Mouse (Mus musculus) midbrain, embryonic 14.5 days (tissue): ENCODE data around the gene Capn5. TPM values are rescaled to one million over a fixed set of nuclear protein-coding genes. Genes with fewer than 3 reads are reported as not detected.

ENCODE experiments used
- ATAC-seq: fragments of 200-750 bp; cut with Nextera tagmentation; 2 replicates; pipeline ENCODE4 v1.8.0; 2017; ENCODE audit warnings: moderate number of reproducible peaks, moderate library complexity; ENCODE audit not compliant: low FRiP score, low TSS enrichment
- DNase-seq: peaks from one replicate; pipeline ENCODE4 v3.0.0-alpha.2; 2015
- H3K27ac ChIP-seq: fragments of 300-500 bp; sonication (generic); replicated peaks from 2 replicates; pipeline ENCODE4 v1.5.1; 2014; ENCODE audit warnings: mild to moderate bottlenecking, low read depth, low read length, moderate library complexity
- H3K27me3 ChIP-seq: fragments of 300-500 bp; sonication (generic); 2 replicates; pipeline ENCODE4 v1.6.1; 2014; ENCODE audit warnings: low read length, control low read depth, mixed read lengths; ENCODE audit not compliant: control insufficient read depth, insufficient read depth
- H3K36me3 ChIP-seq: fragments of 300-500 bp; sonication (generic); 2 replicates; pipeline ENCODE4 v1.6.1; 2014; ENCODE audit warnings: low read length, control low read depth; ENCODE audit not compliant: control insufficient read depth, insufficient read depth
- H3K4me1 ChIP-seq: fragments of 300-500 bp; sonication (generic); 2 replicates; pipeline ENCODE4 v1.6.1; 2014; ENCODE audit warnings: mild to moderate bottlenecking, antibody characterized with exemption, low read length, control low read depth; ENCODE audit not compliant: control insufficient read depth, insufficient read depth
- H3K4me2 ChIP-seq: fragments of 300-500 bp; sonication (generic); 2 replicates; pipeline ENCODE4 v1.6.1; 2014; ENCODE audit warnings: mild to moderate bottlenecking, low read length, moderate library complexity
- H3K4me3 ChIP-seq: fragments of 300-500 bp; sonication (generic); replicated peaks from 2 replicates; pipeline ENCODE4 v1.5.1; 2014; ENCODE audit warnings: low read depth, low read length
- H3K9ac ChIP-seq: fragments of 300-500 bp; sonication (generic); replicated peaks from 2 replicates; pipeline ENCODE4 v1.6.1; 2014; ENCODE audit warnings: mild to moderate bottlenecking, low read length, moderate library complexity
- H3K9me3 ChIP-seq: fragments of 300-500 bp; sonication (generic); 2 replicates; pipeline ENCODE4 v1.6.1; 2016; ENCODE audit warnings: low read length, control low read depth, mixed read lengths; ENCODE audit not compliant: control insufficient read depth
- WGBS: fragments of 180-500 bp; shearing (Covaris S2); extraction: QIAGEN DNeasy Blood & Tissue Kit; methylation state at CpG from one replicate; pipeline ENCODE4 v1.1.7; 2014; 5-methylcytosine and 5-hydroxymethylcytosine counted together
- polyA plus RNA-seq: library from polyadenylated mRNA; unstranded; fragments of >200 nt; fragmentation: Nextera tagmentation; extraction: Ambion mirVana; gene quantifications from 2 replicates; pipeline ENCODE4 v1.2.1, GENCODE M21; 2014

The Capn5 gene
- polyA plus RNA-seq, 1 experiment from 2014 or later: 9.8 TPM

DNA sequence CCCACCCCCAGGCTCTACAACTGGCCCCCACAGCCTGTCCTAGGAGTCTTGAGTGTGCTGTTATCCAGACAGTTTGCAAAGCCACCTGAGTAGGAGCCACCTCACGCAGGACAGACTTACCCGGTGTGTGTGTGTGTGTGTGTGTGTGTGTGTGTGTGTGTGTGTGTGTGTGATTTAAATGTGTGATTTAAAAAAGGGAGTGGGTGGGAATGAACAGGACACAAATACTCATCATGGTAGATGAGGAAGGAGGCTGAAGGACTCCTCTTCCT, 58.2 kb downstream of the Capn5 start:
- Histone ChIP-seq H3K4me2 (peak overlapping the region; percentile 56), H3K9ac (no peak overlapping the region), H3K4me3 (no peak overlapping the region), H3K36me3 (no peaks in the 10 kb centered on the region), H3K27ac (no peak overlapping the region), H3K4me1 (no peaks in the 10 kb centered on the region), H3K9me3 (no peaks in the 10 kb centered on the region), H3K27me3 (no peaks in the 10 kb centered on the region)
- DNase-seq (no peak), ATAC-seq (peak; percentile 19; the same call in 1 of the 2 replicates)
- 74% methylated on average over 2 of the region's 2 CpGs for WGBS

DNA sequence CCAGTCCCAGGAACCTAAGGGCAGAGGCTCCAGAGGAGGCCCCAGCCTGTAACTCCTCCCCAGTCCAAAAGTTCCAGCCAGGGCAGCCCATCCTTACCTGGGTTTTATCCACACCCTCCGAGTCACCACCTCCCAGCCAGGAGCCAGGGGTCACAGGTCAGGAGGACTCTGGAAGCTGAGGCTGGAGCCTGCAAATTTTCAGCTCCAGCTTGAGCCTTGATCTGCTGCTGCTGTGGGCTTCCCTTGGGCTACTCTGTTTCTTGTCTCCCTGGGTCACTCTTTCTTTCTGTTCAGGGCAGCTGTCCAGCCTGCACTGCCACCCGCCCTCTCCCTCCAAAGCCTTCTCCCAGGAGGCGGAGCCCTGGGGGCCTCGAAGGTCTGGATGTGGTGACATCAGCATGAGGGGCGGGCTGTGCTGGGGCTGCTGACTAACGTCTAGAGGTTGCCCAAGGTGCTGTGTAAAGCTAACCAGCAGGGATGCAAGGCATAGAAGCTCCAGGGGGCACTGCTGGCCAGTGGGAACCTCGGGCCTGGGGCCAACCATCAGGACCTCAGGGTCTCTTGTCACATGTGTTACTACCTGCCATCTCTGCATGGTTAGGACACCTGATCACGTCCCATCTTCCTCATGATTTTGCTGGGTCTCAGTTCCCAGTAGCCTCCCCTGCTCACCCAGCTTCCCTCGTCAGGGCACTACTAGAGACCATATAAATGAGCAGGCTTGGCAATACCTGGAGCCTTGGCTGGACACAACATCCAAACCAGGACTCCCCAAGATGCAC, 58.7 kb downstream of the Capn5 start, which contains the start of gene Myo7a:
Myo7a (minus strand) TSS at position 346 of the 782 bp plus-strand sequence.
- H3K9ac ChIP-seq: 0 out of 2 replicates have a peak within 1 kb of the TSS, but pooled peaks have one; percentile 7
- H3K27me3 ChIP-seq: no peaks in the 10 kb centered on the region
- DNase-seq: no peak
- H3K4me3 ChIP-seq: peak within 1 kb of the TSS; percentile 10; the same call in 1 of the 2 replicates
- peak; percentile 10; the same call in 1 of the 2 replicates for ATAC-seq
- no peaks in the 10 kb centered on the region for H3K4me1 ChIP-seq
- peak within 1 kb of the TSS; percentile 56 for H3K4me2 ChIP-seq
- no peaks in the 10 kb centered on the region for H3K9me3 ChIP-seq
- 32% methylated on average over 9 of the region's 9 CpGs for WGBS
- H3K36me3 ChIP-seq: no peaks in the 10 kb centered on the region
- no peak within 1 kb of the TSS for H3K27ac ChIP-seq

DNA sequence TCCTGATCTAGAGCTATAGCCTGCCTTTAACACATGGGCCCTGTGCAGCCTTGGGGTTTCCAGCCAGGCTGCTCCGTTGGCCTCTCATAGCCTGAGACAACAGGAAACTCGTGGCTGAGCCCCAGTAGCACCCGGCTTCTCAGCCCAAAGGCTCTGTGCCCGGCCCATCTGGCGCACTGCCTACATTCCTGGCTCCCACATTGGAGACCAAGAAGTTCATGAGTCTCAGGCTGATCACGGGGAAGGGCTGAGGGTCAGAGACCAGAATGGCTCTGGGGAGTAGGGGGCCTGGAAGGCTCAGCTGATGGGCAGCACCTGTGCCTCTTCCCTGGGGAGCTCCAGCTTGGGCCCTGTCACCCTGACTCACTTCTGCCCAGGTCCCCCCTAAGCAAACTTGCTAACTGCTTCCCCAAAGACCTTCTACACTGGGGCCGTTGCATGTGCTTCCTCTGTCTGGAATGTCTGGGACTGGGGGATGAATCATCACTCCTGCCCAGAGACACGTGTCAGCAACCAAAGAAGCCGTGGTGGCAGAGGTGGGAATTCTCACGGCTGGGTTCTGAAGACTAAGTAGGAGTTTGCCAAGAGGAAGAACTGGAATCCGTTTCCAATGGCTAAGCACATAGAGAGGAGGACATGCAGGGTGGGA, 60.9 kb downstream of the Capn5 start:
- no peak overlapping the region for H3K4me2 ChIP-seq
- ATAC-seq: no peak
- peak; percentile 30 for DNase-seq
- no peak overlapping the region for H3K9ac ChIP-seq
- H3K4me1 ChIP-seq: no peaks in the 10 kb centered on the region
- H3K9me3 ChIP-seq: no peaks in the 10 kb centered on the region
- H3K27ac ChIP-seq: no peak overlapping the region
- H3K27me3 ChIP-seq: no peaks in the 10 kb centered on the region
- WGBS: 71% methylated on average over 11 of the region's 11 CpGs
- no peaks in the 10 kb centered on the region for H3K36me3 ChIP-seq
- no peak overlapping the region for H3K4me3 ChIP-seq

DNA sequence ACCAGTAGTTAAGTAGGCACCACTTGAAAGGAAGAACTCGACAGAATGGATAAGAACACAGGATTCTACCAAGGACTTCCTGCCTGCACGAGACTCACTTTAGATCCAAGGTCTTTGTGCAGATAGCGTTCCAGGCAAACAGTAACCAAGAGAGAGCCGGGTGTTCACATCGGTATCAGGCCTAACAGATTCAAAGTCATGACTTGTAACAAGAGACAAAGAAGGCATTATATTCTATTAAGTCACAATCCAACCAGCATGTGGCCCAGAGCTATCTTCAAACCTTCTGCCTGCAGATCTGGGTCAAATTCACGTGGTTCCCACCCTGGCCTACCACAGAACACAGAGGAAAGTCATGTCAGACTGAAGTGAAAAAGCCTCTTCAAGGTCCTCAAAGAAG, 63.4 kb downstream of the Capn5 start:
- 75% methylated on average over 6 of the region's 6 CpGs for WGBS
- Histone ChIP-seq H3K27ac (no peak overlapping the region), H3K4me1 (peaks cover 7% of the 10 kb centered on the region; the same call in 1 of the 2 replicates), H3K4me3 (no peak overlapping the region), H3K36me3 (no peaks in the 10 kb centered on the region), H3K9me3 (no peaks in the 10 kb centered on the region), H3K27me3 (no peaks in the 10 kb centered on the region), H3K4me2 (no peak overlapping the region), H3K9ac (no peak overlapping the region)
- no peak for DNase-seq
- no peak for ATAC-seq

DNA sequence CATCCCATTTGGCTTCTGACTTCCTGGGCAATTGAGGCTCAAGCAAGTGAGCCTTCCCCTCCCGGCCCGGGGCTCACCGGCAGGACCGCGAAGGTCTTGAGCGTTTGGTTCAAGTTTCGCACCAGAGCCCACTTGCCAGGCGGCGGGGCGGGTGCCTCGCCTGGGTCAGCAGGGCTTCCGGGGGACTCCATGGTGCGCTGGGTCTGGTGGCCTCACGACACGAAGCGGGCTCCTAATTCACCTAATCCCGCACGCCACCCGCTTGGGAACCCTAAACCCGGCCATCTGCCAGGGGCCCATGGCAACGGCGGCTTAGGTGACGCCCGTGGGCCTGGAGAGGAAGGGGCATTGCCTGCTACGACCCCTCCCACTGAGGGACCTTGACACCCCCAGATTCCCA, 66.8 kb downstream of the Capn5 start:
- Histone ChIP-seq H3K4me2 (peak overlapping the region; percentile 43), H3K4me1 (peaks cover 7% of the 10 kb centered on the region; the same call in 1 of the 2 replicates), H3K9ac (peak overlapping the region; percentile 39; the same call in 1 of the 2 replicates), H3K9me3 (no peaks in the 10 kb centered on the region), H3K27ac (no peak overlapping the region), H3K36me3 (no peaks in the 10 kb centered on the region), H3K4me3 (peak overlapping the region; percentile 8; the same call in 1 of the 2 replicates), H3K27me3 (no peaks in the 10 kb centered on the region)
- ATAC-seq (no peak), DNase-seq (peak; percentile 28)
- 9% methylated on average over 25 of the region's 25 CpGs for WGBS

DNA sequence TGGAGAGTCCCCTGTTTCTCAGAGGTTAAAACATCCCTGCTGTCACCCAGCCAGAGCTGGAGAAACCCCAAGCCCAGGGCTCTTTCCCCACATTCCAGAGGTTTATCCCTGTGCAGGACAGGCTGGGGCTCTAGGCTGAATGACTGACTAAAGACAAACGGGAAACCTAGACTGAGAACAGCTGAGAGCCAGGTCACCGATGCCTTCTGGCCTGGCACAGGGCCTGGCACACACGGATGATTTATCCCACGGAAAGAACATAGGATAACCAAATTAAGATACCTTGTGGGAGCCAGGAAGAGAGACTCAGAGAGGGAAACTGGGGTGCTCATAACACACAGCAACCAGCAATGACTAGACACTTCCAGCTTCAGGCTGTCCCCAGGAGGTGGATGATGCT, 68.3 kb downstream of the Capn5 start:
- Histone ChIP-seq H3K27ac (no peak overlapping the region), H3K4me3 (no peak overlapping the region), H3K9ac (no peak overlapping the region), H3K27me3 (no peaks in the 10 kb centered on the region), H3K9me3 (no peaks in the 10 kb centered on the region), H3K36me3 (no peaks in the 10 kb centered on the region), H3K4me2 (no peak overlapping the region), H3K4me1 (peaks cover 7% of the 10 kb centered on the region; the same call in 1 of the 2 replicates)
- 84% methylated on average over 4 of the region's 4 CpGs for WGBS
- DNase-seq (no peak), ATAC-seq (no peak)

DNA sequence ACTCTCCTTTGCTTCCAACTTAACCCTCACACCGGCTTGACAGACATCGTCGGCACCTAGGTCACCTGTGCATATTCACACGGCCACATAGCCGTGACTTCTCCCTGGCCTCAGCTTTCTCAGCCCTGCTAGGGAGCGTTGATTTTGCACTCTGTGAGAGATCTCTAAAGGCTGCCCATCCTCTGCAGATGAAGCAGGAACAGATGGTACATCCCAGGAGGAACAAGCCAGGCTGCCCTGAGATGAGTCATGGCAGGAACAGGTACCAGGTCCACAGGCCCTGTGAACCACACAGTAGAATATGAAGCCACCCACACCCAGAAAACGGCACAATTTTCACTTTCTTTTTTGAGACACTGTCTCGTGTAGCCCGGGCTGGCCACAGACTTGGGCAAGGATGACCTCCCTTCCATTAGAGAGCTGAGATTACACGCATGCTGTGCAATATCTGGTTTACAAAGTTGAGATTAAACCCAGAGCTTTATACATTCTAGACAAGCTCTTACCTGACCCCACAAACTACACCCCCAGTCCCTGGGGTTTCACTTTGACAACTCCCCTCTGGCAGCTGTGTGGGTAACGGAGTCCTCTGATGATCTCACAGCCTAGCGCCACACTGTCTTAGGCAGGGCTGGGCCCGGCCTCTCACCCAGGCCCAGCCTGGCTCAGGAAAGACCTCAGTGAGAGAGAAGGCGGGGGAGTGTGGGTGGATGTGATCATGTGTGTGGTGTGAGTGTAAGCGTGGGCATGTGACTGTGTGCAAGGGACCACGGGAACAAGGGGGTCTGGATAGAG, 69.2 kb downstream of the Capn5 start:
- Histone ChIP-seq H3K36me3 (no peaks in the 10 kb centered on the region), H3K27ac (no peak overlapping the region), H3K4me2 (no peak overlapping the region), H3K4me1 (peaks cover 7% of the 10 kb centered on the region; the same call in 1 of the 2 replicates), H3K9me3 (no peaks in the 10 kb centered on the region), H3K9ac (no peak overlapping the region), H3K4me3 (no peak overlapping the region), H3K27me3 (no peaks in the 10 kb centered on the region)
- no peak for ATAC-seq
- WGBS: 88% methylated on average over 16 of the region's 16 CpGs
- DNase-seq: no peak

DNA sequence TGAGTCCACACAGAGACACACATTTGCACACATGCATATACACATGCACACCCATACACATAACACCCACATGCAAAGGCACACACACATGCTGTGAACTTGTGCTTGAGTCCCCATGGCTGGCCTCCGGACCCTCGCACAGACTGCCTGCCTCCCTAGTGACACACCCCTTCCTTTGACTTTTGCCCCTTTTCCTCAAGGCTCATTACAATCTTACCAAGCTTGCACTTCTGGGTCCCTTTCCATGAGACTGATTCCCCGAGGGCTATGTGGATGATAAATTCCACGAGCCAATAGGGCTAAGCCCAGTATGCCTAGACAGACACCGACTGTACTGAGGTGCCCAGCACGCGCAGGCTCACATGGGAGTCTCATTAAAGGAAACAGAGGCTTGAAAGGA, 71.8 kb downstream of the Capn5 start:
- Histone ChIP-seq H3K4me3 (no peak overlapping the region), H3K9ac (no peak overlapping the region), H3K27ac (no peak overlapping the region), H3K36me3 (no peaks in the 10 kb centered on the region), H3K27me3 (no peaks in the 10 kb centered on the region), H3K9me3 (no peaks in the 10 kb centered on the region), H3K4me1 (peaks cover 11% of the 10 kb centered on the region; the same call in 1 of the 2 replicates), H3K4me2 (no peak overlapping the region)
- 87% methylated on average over 7 of the region's 7 CpGs for WGBS
- ATAC-seq: no peak
- no peak for DNase-seq
